Comparison of ENCODE assay signal across 17 mouse cellular contexts in the genomic region with DNA sequence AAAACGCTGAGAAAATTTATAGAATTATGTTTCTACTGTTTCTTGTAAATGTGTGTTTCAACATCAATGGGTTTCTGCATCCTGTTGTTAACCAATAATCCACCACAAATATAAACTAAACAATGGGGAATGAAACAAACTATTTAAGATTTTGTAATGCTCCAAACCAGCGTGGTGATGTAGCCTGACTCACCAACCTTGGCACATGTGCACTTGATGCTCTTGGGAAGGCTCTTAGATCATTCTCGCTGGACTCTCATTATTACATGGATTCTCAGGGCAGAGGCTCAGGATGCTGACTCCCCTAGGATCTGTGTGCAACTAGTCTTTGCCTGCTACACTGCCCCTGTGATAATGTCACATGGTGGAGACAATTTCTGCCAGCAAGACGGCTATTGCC.
DNase-seq lines count a peak whose midpoint lies in the region; ATAC-seq and TF ChIP-seq lines count a peak whose summit lies in the region.
"Had no signal": no experiment of that assay in that cellular context is flagged by ENCODE, and none has a peak within 500 bp of the region (broad histone marks: within the 10 kb centered on the region; RNA-seq: fewer than 3 reads in every experiment).

No protein-coding gene starts in this region.

- H3K9ac ChIP-seq in heart, adult 2 months (ENCODE audit: low read depth, low read length), result no peak overlapping the region
- H3K9ac ChIP-seq in heart, embryonic 11.5 days (ENCODE audit: low read depth, low read length), result no peak overlapping the region
- H3K9ac ChIP-seq: limb, embryonic 15.5 days; liver, postnatal 0 days; midbrain, embryonic 12.5 days had no signal

- no peak for ATAC-seq in heart, embryonic 11.5 days (replicated peaks; ENCODE audit: insufficient number of reproducible peaks, low FRiP score, low TSS enrichment)
- ATAC-seq: hindbrain, postnatal 0 days; liver, postnatal 0 days; Patski had no signal

- TF ChIP-seq EP300 in heart, adult 2 months (IDR thresholded peaks at IDR 0.05; ENCODE audit: insufficient read depth, low read depth, low read length), result no peak

- no peak for TF ChIP-seq CTCF in heart, adult 2 months (IDR thresholded peaks at IDR 0.05)

- no peak overlapping the region for H3K27ac ChIP-seq in heart, adult 2 months
- no peak overlapping the region for H3K27ac ChIP-seq in heart, embryonic 11.5 days (ENCODE audit: low read depth, low read length)
- H3K27ac ChIP-seq: hindbrain, postnatal 0 days; limb, embryonic 15.5 days; midbrain, embryonic 12.5 days had no signal

- H3K4me1 ChIP-seq in heart, adult 2 months (ENCODE audit: control insufficient read depth, insufficient read depth, low read length), result peaks cover 1% of the 10 kb centered on the region; the same call in 1 of the 2 replicates
- H3K4me1 ChIP-seq in heart, embryonic 11.5 days (ENCODE audit: control insufficient read depth, insufficient read depth, low read length), result no peaks in the 10 kb centered on the region
- H3K4me1 ChIP-seq: limb, embryonic 15.5 days had no signal

- no peaks in the 10 kb centered on the region for H3K9me3 ChIP-seq in heart, embryonic 11.5 days (replicated peaks; ENCODE audit: control insufficient read depth, low read length)
- H3K9me3 ChIP-seq: limb, embryonic 15.5 days; midbrain, embryonic 12.5 days had no signal

- no peaks in the 10 kb centered on the region for H3K79me2 ChIP-seq in heart, adult 2 months (replicated peaks; ENCODE audit: control insufficient read depth, insufficient read depth, low read length)

- H3K36me3 ChIP-seq in heart, adult 2 months (ENCODE audit: control insufficient read depth, insufficient read depth, low read length), result no peaks in the 10 kb centered on the region
- H3K36me3 ChIP-seq in heart, embryonic 11.5 days (ENCODE audit: control insufficient read depth, insufficient read depth, low read length), result no peaks in the 10 kb centered on the region
- H3K36me3 ChIP-seq: limb, embryonic 15.5 days; midbrain, embryonic 12.5 days had no signal

- TF ChIP-seq POLR2A in heart, adult 2 months (IDR thresholded peaks at IDR 0.05; ENCODE audit: insufficient read depth, low read depth, low read length), result no peak

- peak; percentile 36 to 44 for DNase-seq in heart, adult 2 months
- DNase-seq in adipocyte (ENCODE audit: low spot score), result peak; percentile 36
- peak; percentile 37 for DNase-seq in gastrocnemius, postnatal 14 days
- no peak for DNase-seq in retina, postnatal 1 day
- no peak for DNase-seq in embryo, embryonic 10 days (ENCODE audit: low spot score)
- no peak for DNase-seq in testis, postnatal 14 days (ENCODE audit: low spot score)
- DNase-seq: cerebellum, adult 9-11 months; kidney, adult 2 months; kidney, postnatal 36 days; liver, postnatal 0 days; lung, postnatal 4 days; right cerebral cortex, postnatal 14 days had no signal

- WGBS in heart, adult 2 months, result 72% methylated on average over 4 of the region's 4 CpGs
- WGBS in heart, embryonic 11.5 days (ENCODE audit: insufficient replicate concordance), result 84% methylated on average over 4 of the region's 4 CpGs

- no peak overlapping the region for H3K4me3 ChIP-seq in heart, adult 2 months
- no peak overlapping the region for H3K4me3 ChIP-seq in heart, embryonic 11.5 days (ENCODE audit: low read depth, low read length)
- H3K4me3 ChIP-seq: limb, embryonic 15.5 days; midbrain, embryonic 12.5 days had no signal

- H3K4me2 ChIP-seq in heart, embryonic 11.5 days, result no peak overlapping the region
- H3K4me2 ChIP-seq: limb, embryonic 15.5 days; midbrain, embryonic 12.5 days had no signal

- intact Hi-C loops in heart, adult 2 months (cut with DNase I), result loop anchor here (10.0 kb wide), 1 partner anchor 309 kb away; a partner anchor contains a TSS
- intact Hi-C loops in gastrocnemius, postnatal 14 days (cut with DNase I; ENCODE audit: low total_unique reads), result no loop called here

- H3K27me3 ChIP-seq in heart, adult 2 months (ENCODE audit: control insufficient read depth, insufficient read depth, low read length), result no peaks in the 10 kb centered on the region
- no peaks in the 10 kb centered on the region for H3K27me3 ChIP-seq in heart, embryonic 11.5 days (ENCODE audit: control insufficient read depth, insufficient read depth, low read length)
- H3K27me3 ChIP-seq: limb, embryonic 15.5 days; midbrain, embryonic 12.5 days; Patski had no signal

Comparison
In these comparisons a context has a peak if more than half of its experiments do, and no peak if none do; other contexts are left out.
1. DNase-seq: peak in heart, adult 2 months (2 of 2), adipocyte (single experiment) and gastrocnemius, postnatal 14 days (single experiment); none in retina, postnatal 1 day (single experiment), embryo, embryonic 10 days (single experiment) and testis, postnatal 14 days (single experiment).